Mouse (Mus musculus) embryonic facial prominence, embryonic 15.5 days (tissue): ENCODE results near the gene Mrps18c. TPM values are rescaled to one million over a fixed set of nuclear protein-coding genes. Genes with fewer than 3 reads are reported as not detected.

Source experiments
- ATAC-seq: fragments of 200-750 bp; cut with Nextera tagmentation; 2 replicates; pipeline ENCODE4 v1.8.0; 2017; ENCODE audit warnings: low read depth, moderate TSS enrichment; ENCODE audit not compliant: insufficient number of reproducible peaks, low FRiP score, low TSS enrichment
- H3K27ac ChIP-seq: fragments of 300-500 bp; sonication (generic); replicated peaks from 2 replicates; pipeline ENCODE4 v1.5.1; 2015; ENCODE audit warnings: mild to moderate bottlenecking, inconsistent platforms
- H3K27me3 ChIP-seq: fragments of 300-500 bp; sonication (generic); 2 replicates; pipeline ENCODE4 v1.6.1; 2015; ENCODE audit warnings: inconsistent platforms
- H3K36me3 ChIP-seq: fragments of 300-500 bp; sonication (generic); 2 replicates; pipeline ENCODE4 v1.6.1; 2015; ENCODE audit warnings: mild to moderate bottlenecking, inconsistent platforms
- H3K4me1 ChIP-seq: fragments of 300-500 bp; sonication (generic); 2 replicates; pipeline ENCODE4 v1.6.1; 2015; ENCODE audit warnings: inconsistent platforms
- H3K4me2 ChIP-seq: fragments of 300-500 bp; sonication (generic); replicated peaks from 2 replicates; pipeline ENCODE4 v1.6.1; 2015; ENCODE audit warnings: mild to moderate bottlenecking, inconsistent platforms
- H3K4me3 ChIP-seq: fragments of 300-500 bp; sonication (generic); replicated peaks from 2 replicates; pipeline ENCODE4 v1.5.1; 2015; ENCODE audit warnings: mild to moderate bottlenecking, inconsistent platforms
- H3K9ac ChIP-seq: fragments of 300-500 bp; sonication (generic); 2 replicates; pipeline ENCODE4 v1.6.1; 2015; ENCODE audit warnings: inconsistent platforms
- H3K9me3 ChIP-seq: fragments of 300-500 bp; sonication (generic); replicated peaks from 2 replicates; pipeline ENCODE4 v1.6.1; 2016; ENCODE audit warnings: inconsistent platforms
- WGBS: fragments of 180-500 bp; shearing (Covaris S2); methylation state at CpG from one replicate; pipeline ENCODE4 v1.1.7; 2015; 5-methylcytosine and 5-hydroxymethylcytosine counted together
- polyA plus RNA-seq: library from polyadenylated mRNA; unstranded; fragments of >200 nt; fragmentation: Nextera tagmentation; extraction: Ambion mirVana; gene quantifications from 2 replicates; pipeline ENCODE4 v1.2.1, GENCODE M21; 2015

Gene Mrps18c
- polyA plus RNA-seq, 1 experiment from 2014 or later = 139 TPM

GRCm38 (mm10) chr5:100828701-100829100 lies 30.3 kb downstream of the Mrps18c start:
- WGBS = 66% methylated on average over 3 of the region's 3 CpGs
- Histone ChIP-seq H3K9me3 (no peaks in the 10 kb centered on the region), H3K27ac (no peak overlapping the region)

GRCm38 (mm10) chr5:100832680-100833079 lies 34.3 kb downstream of the Mrps18c start:
- Histone ChIP-seq H3K9me3 (no peaks in the 10 kb centered on the region), H3K36me3 (no peaks in the 10 kb centered on the region), H3K27me3 (no peaks in the 10 kb centered on the region), H3K27ac (no peak overlapping the region), H3K4me2 (no peak overlapping the region), H3K4me3 (no peak overlapping the region), H3K4me1 (no peaks in the 10 kb centered on the region), H3K9ac (no peak overlapping the region)
- ATAC-seq = no peak
- WGBS = 90% methylated on average over 3 of the region's 3 CpGs

More at GRCm38 (mm10) chr5:100828701-100829100, 30.3 kb downstream of the Mrps18c start:
- H3K4me3 ChIP-seq = no peak overlapping the region
- H3K27me3 ChIP-seq = no peaks in the 10 kb centered on the region
- no peaks in the 10 kb centered on the region for H3K36me3 ChIP-seq
- no peak for ATAC-seq
- H3K4me2 ChIP-seq = no peak overlapping the region
- no peak overlapping the region for H3K9ac ChIP-seq
- H3K4me1 ChIP-seq = no peaks in the 10 kb centered on the region

GRCm38 (mm10) chr5:100833841-100834240 lies 35.4 kb downstream of the Mrps18c start:
- H3K9ac ChIP-seq = no peak overlapping the region
- no peak overlapping the region for H3K27ac ChIP-seq
- H3K4me2 ChIP-seq = no peak overlapping the region
- no peak overlapping the region for H3K4me3 ChIP-seq
- no peak for ATAC-seq
- H3K9me3 ChIP-seq = no peaks in the 10 kb centered on the region
- no peaks in the 10 kb centered on the region for H3K27me3 ChIP-seq
- no peaks in the 10 kb centered on the region for H3K36me3 ChIP-seq
- 82% methylated on average over 2 of the region's 2 CpGs for WGBS
- H3K4me1 ChIP-seq = no peaks in the 10 kb centered on the region

DNA sequence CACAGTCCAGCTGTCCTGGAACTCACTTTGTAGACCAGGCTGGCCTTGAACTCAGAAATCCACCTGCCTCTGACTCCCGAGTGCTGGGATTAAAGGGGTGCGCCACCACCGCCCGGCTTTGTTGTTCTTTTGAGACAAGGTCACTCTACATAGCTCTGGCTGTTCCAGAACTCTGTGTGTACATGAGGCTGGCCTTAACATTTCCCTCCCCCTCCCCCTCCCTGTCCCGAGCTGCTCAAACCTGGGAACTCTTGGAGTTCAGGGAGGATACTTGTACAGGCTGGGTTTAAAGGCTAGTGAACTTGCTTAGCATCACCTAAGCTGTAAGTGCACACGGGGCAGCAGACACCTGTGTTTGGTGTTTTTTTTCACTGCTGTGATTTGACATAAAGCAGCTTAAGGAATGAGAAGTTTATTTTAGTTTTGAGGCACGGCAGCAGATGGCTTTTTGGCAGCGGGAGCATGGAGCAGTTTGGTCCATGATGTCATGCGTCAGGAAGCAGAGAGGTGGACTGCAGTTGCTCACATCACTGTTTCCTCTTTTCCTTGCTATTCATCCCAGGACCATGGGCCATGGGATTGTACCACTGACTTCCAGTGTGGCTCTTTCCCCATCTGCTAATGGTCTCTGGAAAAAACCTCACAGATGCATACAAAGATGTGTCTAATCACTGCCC lies 37.6 kb downstream of the Mrps18c start:
- no peaks in the 10 kb centered on the region for H3K4me1 ChIP-seq
- no peaks in the 10 kb centered on the region for H3K27me3 ChIP-seq
- H3K4me3 ChIP-seq = no peak overlapping the region
- ATAC-seq = no peak
- H3K36me3 ChIP-seq = no peaks in the 10 kb centered on the region
- no peak overlapping the region for H3K9ac ChIP-seq
- H3K9me3 ChIP-seq = no peaks in the 10 kb centered on the region
- 49% methylated on average over 9 of the region's 9 CpGs for WGBS
- no peak overlapping the region for H3K4me2 ChIP-seq
- H3K27ac ChIP-seq = no peak overlapping the region

DNA sequence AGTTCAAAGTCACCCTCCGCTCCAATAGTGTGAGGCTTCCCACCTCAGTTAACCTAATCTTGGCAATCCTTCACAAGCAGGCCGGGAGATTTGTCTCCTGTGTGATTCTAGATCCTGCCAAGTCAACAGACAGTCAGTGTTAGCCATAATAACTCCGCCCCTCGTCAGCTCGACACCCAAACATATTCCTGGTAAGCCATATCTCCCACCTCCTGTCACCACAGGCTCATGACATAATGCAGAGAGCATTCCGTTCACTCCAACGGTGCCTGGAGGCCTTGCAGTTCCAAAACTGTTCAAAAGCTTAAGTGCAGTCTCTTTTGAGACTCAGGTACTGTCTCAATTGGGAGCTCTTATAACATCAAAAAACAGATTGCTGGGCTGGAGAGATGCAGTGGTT lies 39.5 kb downstream of the Mrps18c start:
- no peaks in the 10 kb centered on the region for H3K27me3 ChIP-seq
- H3K9me3 ChIP-seq = no peaks in the 10 kb centered on the region
- H3K36me3 ChIP-seq = no peaks in the 10 kb centered on the region
- ATAC-seq = no peak
- H3K4me3 ChIP-seq = no peak overlapping the region
- H3K9ac ChIP-seq = no peak overlapping the region
- H3K4me1 ChIP-seq = no peaks in the 10 kb centered on the region
- H3K27ac ChIP-seq = no peak overlapping the region
- H3K4me2 ChIP-seq = no peak overlapping the region
- WGBS = 74% methylated on average over 7 of the region's 7 CpGs

DNA sequence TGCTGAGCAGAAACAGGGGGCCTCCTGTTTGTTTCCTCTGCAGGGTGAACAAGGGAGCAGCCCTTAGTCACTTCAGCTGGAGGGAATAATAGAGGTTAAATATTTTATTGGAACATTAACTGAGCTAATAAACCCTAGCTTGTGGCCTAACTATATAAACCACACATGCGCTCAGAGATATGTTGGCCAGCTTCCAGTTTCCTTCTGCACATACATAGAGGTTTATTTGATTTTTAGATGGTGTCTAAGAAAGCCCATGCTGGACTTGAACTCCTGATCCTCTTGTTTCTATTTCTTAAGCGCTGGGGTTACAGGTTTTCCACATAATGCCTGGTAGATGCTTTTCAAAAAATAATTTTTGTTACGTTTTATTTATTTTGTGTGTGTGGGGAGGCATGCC lies 46.1 kb downstream of the Mrps18c start:
- H3K27me3 ChIP-seq = peaks cover 38% of the 10 kb centered on the region

DNA sequence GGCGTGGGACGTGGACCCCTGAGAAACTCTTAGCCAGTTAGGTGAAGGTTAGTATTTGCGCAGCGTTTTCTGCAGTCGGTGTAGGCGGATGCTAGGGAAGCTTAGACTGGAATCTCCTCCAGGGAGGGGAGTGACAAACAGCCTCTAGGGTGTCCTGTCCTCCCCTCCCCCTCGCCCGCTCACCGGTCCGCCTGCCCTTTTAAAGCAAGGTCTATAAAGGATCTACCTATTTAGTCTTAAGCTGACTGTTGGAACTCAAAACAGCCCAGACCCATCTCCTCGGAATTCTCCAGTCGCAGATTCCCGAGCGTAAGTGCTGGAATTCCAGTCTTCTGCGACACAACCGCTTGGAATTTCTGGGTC lies 47.0 kb downstream of the Mrps18c start, which contains the start of gene Gpat3:
Gene Gpat3, plus strand, starts transcription at position 229 of the 363 bp plus-strand sequence.
- Histone ChIP-seq H3K27ac (no peak within 1 kb of the TSS), H3K4me2 (peak within 1 kb of the TSS; percentile 99), H3K9me3 (no peaks in the 10 kb centered on the region), H3K4me3 (peak within 1 kb of the TSS; percentile 61), H3K36me3 (no peaks in the 10 kb centered on the region), H3K4me1 (peaks cover 17% of the 10 kb centered on the region), H3K27me3 (peaks cover 38% of the 10 kb centered on the region), H3K9ac (peak within 1 kb of the TSS; percentile 48)
- ATAC-seq = no peak
- 0% methylated on average over 16 of the region's 16 CpGs for WGBS

More for the DNA sequence above, 46.1 kb downstream of the Mrps18c start:
- WGBS = 53% methylated on average over 3 of the region's 3 CpGs
- Histone ChIP-seq H3K9ac (no peak overlapping the region), H3K9me3 (no peaks in the 10 kb centered on the region), H3K36me3 (no peaks in the 10 kb centered on the region), H3K4me2 (no peak overlapping the region), H3K27ac (no peak overlapping the region), H3K4me1 (peaks cover 17% of the 10 kb centered on the region), H3K4me3 (no peak overlapping the region)
- ATAC-seq = no peak

GRCm38 (mm10) chr5:100845848-100846598 lies 47.6 kb downstream of the Mrps18c start:
- Histone ChIP-seq H3K9ac (peak overlapping the region; percentile 48), H3K27ac (no peak overlapping the region), H3K9me3 (no peaks in the 10 kb centered on the region), H3K4me3 (peak overlapping the region; percentile 61), H3K36me3 (no peaks in the 10 kb centered on the region), H3K27me3 (peaks cover 38% of the 10 kb centered on the region), H3K4me1 (peaks cover 17% of the 10 kb centered on the region), H3K4me2 (peak overlapping the region; percentile 99)
- WGBS = under 1% methylated on average over 51 of the region's 52 CpGs
- peak; percentile 59 for ATAC-seq

- ATAC-seq = 0 out of 2 replicates have a peak, but pooled peaks have one; percentile 30
- Histone ChIP-seq H3K4me1 (peaks cover 17% of the 10 kb centered on the region), H3K4me3 (peak overlapping the region; percentile 61), H3K27me3 (peaks cover 38% of the 10 kb centered on the region), H3K9ac (peak overlapping the region; percentile 48; the same call in 1 of the 2 replicates), H3K9me3 (no peaks in the 10 kb centered on the region), H3K4me2 (peak overlapping the region; percentile 99), H3K27ac (no peak overlapping the region), H3K36me3 (no peaks in the 10 kb centered on the region)
- under 1% methylated on average over 22 of the region's 22 CpGs for WGBS
These were observed 48.1 kb downstream of the Mrps18c start for GRCm38 (mm10) chr5:100846599-100846920.

- peaks cover 38% of the 10 kb centered on the region for H3K27me3 ChIP-seq
- H3K9ac ChIP-seq = 0 out of 2 replicates have a peak overlapping the region, but pooled peaks have one; percentile 48
- no peak overlapping the region for H3K27ac ChIP-seq
- H3K9me3 ChIP-seq = no peaks in the 10 kb centered on the region
- no peak for ATAC-seq
- H3K4me3 ChIP-seq = peak overlapping the region; percentile 61
- H3K4me1 ChIP-seq = peaks cover 17% of the 10 kb centered on the region
- 11% methylated on average over 2 of the region's 2 CpGs for WGBS
- H3K4me2 ChIP-seq = peak overlapping the region; percentile 99
- H3K36me3 ChIP-seq = no peaks in the 10 kb centered on the region
These were observed 48.7 kb downstream of the Mrps18c start for GRCm38 (mm10) chr5:100847143-100847542.

DNA sequence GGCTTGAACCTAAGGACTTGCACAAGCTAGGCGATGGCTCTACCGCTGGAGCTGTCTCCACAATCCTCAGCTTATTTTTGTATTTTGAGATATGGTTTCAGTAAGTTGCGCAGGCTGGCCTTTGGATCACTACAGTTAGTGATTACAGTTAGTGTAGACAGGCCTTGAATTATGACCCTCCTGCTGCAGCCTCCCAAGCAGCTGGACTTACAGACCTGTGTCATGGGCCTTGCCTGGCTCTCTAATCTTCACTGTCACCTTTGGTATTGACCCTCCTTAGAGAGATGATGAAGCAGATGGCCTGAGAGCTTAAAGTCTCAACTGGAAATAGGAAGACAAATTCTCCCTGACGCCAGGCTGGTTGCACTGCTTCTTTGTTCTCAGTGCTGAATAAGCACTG lies 55.5 kb downstream of the Mrps18c start:
- Histone ChIP-seq H3K36me3 (no peaks in the 10 kb centered on the region), H3K27ac (no peak overlapping the region), H3K27me3 (no peaks in the 10 kb centered on the region), H3K9me3 (no peaks in the 10 kb centered on the region), H3K4me2 (no peak overlapping the region), H3K9ac (no peak overlapping the region), H3K4me1 (no peaks in the 10 kb centered on the region), H3K4me3 (no peak overlapping the region)
- 85% methylated on average over 4 of the region's 4 CpGs for WGBS
- no peak for ATAC-seq
